Mouse (Mus musculus) brain, adult 2 months (tissue): Measurements from ENCODE around the gene Zfp324.

Experiments used
- DNase-seq: peaks from one replicate; pipeline ENCODE4 v3.0.0; 2011; ENCODE audit warnings: low read depth, low spot score

The Zfp324 gene

DNA sequence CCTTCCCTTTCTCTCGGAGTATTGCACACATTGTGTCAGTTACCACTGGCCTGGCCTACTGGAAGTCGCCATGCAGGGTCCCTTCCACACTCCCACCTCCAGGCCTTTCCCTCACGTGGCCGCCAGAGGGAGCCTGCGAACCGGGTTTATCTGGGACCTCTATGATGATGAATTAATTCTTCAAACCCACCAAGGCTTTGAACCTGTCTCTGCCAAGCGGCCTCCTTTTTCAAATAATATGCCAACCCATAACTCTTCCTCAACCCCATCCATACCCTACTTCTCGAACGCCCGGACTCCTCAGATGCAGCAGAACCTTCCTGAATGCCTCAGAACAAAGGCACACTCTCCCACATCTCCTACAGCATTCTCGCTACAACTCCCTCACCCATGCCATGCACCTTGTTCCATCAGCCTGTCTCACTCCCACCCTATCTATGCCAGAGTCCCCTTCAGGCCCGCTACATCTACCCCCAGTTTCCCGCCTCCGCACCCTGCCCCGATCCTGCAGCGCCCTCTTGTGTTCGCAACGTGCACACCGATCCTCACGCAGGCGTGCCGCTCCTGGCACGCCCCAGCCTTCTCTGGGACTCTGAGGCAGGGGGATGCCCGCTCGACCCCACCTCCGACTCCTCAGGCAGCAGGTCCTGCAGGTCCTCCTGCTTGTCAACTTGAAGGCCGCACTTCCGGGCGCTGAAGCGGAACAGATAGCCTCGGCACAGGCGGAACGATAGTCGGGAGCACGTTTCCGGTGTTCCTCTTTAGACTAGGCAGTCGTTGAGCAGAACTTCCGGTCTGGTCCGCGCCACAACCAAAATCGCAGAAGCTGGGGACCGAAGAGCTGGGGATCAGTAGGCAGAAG, 43.7 kb downstream of the Zfp324 start:
- peak; percentile 99 for DNase-seq

DNA sequence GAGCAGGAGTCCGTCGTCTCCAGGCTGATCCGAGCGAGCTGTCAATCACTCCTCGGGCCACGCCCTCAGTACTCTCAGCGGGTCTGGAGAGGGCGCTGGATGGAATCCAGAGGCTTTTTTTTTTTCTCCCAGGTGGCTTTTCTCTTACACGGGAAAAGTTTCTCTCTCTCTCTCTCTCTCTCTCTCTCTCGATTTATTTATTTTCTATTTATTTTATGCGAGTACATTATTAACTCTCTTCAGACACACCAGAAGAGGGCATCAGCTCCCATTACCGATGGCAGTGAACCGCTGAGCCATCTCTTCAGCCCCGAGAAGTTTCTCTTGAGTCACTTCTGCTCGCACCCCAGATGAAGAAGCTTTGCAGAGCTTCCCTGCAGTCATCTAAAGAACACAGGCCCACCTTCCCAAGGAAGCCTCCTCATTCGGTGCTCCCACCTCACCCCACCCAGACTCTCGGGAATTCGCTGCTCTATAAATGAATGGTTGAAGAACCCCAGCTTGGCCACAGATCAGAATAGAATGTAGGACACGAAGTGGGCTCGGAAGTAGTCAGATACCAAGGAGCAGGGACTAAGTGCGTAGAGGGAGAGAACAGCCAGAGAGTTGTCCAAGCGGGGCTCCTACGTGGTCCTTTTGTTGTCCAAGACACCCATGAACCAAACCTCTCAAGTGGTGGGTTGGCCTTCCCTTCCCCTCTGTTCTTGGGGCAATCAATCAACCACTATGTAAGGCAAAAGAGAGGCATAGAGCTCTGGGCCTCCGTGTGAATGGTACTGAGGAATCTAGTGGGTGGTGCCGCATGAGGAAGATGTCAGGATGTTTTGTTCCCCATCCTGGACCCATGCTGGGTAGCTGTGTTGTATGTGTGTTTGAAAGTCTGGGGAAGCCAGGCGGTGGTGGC, 44.6 kb downstream of the Zfp324 start, which contains the start of gene Zbtb45:
Gene Zbtb45, minus strand, starts transcription at position 30 of the 904 bp plus-strand sequence.
- DNase-seq, result no peak

DNA sequence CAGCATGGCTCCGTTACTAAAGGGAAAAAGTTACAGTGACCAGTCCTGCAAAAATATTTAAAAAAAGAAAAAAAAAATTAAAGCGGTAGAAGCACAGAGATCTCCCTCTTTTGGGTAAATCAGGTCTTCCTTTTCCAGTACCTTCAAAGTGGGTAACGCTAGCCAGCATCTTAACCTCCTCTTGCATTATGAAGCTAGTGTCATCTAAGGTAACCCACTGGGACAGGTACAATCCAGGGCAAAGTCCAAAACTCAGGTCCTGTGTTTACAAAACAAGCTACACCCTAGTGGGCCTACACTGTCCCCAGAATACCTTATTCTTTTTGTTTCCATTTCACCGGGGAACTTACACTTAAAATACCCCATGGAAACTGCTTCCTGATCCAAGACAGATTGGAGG, 48.0 kb downstream of the Zfp324 start:
- no peak for DNase-seq

DNA sequence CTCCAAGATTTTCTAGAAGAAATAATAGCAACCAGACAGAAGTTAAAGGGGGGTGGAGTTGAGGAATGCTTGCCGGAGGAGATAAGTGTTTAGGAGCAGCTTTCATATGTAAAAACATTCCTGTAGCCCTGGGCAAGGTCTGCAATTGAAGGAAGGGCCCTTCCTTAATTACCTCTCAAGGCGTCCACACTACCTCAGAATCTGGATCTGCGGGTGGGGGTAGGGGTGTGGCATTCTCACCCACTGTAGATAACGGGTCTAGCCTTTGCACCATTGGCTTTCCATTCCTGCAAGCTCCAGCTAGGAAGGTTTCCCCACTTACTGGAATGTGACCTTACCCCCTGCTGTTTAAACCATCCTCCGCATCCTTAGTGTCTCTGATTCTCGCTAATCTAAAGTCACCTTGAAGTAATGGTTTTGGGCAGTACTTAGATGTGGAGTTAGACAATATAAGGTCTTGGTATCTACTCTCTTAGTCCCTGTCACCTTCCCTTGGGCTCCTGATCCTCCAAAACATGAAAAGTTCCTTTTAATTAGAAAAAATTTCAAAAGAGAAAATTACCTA, 48.7 kb downstream of the Zfp324 start:
- no peak for DNase-seq

DNA sequence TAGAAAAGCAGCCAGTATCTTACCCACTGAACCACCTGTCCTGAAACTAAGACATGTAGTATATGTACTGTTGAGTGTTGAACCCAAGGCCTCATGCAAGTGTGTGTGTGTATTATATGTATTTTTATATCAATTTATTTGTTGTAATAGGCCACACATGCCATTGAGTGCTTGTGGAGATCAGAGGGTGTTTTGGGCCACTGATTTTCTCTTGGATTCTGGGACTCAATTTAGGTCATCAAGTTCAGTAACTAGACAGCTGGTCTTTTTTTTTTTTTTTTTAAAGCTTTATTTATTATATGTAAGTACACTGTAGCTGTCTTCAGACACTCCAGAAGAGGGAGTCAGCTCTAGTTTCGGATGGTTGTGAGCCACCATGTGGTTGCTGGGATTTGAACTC, 49.6 kb downstream of the Zfp324 start:
- no peak for DNase-seq

DNA sequence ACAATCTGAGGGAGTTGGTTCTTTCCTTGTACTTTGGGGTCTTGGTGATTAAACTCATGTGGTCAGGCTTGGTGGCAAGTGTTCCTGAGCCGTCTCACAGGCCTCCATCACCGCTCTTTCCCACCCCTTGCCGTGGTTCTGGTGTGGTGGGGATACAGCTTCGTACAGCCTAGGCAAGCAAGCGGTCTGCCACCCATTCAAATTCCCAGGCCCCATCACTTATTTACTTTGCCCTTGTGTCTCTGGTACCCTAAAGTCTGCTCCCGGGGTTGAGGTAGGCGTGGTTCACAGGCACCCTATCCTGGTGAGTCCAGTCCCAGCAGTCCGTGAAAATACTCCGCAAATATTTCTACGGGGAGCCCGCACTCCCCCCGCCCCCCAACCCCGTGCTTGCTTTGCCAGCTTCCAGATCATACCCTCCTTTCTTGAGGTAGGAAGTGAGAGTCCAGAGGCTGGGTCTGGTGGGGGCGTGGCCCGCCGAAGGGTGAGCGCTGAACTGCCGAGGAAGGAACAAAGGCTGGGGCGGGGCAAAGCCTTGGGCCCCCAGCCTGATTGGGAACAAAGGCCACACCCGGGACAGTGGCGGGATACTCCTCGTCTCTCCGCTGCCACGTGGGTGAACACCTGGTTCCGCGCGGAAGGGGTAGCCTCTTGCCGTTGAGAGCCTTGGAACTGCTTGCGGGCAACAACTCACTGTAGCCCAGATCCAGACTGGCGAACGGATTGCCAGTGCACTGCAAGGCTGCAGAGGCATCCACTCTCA, 57.3 kb downstream of the Zfp324 start:
- DNase-seq, result peak; percentile 47
